Mouse (Mus musculus): ENCODE data around the gene Rps5.
"Not testable (repeated sequence)": the region's sequence is repeated elsewhere in the genome, so short reads cannot be mapped to it uniquely, and the experiment has no call there.

Rps5 gene

DNA sequence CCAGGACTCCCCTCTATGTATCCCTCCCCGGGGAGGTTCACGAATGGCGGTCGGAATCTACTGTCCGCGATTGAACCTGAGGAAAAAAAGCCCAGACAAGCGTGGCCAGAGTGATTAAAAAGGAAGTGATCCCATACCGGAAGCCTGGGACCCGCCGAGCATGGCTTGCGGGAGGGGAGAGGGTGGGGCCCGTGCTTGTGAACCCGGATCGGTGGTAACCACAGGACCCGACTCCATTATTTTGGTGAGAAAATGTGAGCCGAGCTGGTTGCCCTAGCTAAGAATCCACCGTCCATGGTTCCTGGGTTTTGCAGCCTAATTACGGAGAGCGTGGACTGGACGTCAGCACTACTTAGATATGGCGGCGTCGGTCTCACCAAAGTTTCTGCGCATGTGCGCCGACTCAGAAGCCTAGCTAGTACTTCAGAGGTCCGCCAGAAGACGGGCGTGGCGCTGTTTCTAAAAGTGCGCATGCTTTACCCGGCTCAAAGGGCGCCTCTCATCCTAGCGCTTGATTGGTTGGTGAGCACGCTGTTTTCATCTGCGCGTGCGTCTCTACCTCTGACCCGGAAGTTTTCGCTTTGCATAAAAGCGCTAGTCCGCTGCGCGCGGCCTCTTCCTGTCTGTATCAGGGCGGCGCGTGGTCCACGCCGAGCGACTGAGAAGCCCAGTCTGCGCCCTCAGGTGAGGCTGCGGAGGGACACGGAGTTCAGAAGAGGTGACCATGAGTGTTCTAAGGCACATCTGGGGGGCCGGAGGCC is at the start of gene Rps5:
Gene Rps5, plus strand, starts transcription at position 586 of the 761 bp plus-strand sequence.
- peak; percentile 97 for DNase-seq (ENCODE audit: low spot score in 2 of 2)

DNA sequence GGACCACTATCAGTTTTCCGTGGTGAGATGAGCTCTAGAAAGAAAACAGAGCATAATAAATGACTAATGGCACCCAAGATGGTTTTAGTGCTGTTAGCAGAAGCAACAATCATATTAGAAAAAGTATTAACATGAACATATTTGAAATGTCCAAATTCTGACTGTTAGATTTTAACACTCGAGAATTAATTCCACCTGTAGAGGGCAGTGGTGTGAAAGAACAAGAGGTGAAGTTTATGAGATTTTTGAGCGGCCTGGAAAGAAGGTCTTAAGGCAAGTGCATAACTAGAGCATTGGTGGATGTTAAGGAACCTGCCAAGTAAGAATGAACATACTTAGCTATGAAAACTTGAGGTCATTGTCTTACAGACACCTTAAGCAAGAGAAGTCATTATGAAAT is 47.8 kb upstream of the Rps5 start:
- DNase-seq (ENCODE audit: low spot score in 2 of 2): no peak

DNA sequence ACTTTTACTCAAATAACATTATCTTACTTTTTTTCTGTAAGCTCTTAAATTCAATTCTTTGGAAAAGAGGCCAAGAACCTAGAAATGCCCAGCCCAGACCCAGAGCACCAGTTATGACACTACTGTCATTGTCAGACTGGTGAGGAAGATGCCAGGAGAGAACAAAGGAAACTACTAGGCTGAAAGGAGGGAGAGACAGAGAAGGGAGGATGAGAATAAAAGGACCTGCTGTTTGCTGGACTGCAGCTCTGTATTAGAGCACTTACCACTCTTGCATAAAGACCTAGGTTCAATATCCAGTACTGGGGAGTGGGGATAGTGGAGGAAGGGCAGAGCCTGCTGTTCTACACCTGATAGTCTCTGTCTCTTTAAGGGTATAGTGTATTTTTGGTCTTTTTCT is 42.1 kb upstream of the Rps5 start:
- DNase-seq (ENCODE audit: low spot score in 2 of 2): no peak

DNA sequence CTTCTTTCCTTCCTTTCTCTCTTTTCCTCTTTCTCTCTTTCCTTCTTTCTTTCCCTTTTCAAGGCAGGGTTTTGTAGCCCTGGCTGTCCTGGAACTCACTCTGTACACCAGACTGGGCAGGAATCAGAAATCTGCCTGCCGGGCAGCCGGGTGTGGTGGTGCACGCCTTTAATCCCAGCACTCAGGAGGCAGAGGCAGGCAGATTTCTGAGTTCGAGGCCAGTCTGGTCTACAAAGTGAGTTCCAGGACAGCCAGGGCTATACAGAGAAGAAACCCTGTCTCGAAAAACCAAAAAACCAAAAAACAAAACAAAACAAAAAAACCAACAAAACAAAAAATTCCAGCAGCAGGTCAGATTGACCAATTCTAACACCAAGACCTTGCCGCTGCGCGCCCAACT is 41.6 kb upstream of the Rps5 start:
- DNase-seq (ENCODE audit: low spot score in 2 of 2): not testable (repeated sequence)

DNA sequence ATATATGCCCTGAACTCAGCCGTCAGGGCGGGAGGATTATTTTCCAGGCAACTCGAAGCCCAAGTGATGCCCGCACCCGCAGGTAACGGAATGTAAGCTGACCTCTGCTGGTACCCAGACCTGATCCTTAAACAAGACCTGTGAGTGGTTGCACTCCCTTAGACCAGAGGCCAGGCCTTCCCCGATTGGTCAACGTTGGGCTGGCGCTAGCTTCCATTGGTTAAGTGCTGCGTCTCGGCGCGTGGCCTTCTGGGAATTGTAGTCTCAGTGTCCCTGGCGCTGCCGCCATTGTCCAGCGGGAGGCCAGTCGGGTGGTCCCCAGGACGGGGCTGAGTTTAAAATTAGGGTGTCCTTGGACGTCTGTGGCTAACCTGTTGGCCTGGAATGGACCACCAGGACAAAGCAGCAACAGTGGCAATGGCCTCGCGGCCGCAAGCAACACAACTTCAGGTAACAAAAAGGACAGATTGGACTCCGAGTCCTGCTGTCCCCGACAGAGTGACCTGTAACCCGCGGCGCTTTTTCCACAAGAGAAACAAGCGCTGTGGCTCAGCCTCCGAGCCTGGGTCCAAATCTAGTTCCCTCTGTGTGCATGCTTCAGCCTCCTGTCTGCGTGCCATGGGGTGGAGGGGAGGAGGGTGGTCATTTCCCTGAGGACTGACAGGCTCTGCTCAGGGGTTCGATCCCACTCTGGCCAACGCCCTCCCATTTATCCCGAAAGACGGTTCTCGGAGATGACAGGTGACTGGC is 41.0 kb upstream of the Rps5 start, which contains the start of gene Zfp128:
Gene Zfp128, plus strand, starts transcription at position 267 of the 750 bp plus-strand sequence.
- peak; percentile 87 to 95 for DNase-seq (ENCODE audit: low spot score in 2 of 2)

DNA sequence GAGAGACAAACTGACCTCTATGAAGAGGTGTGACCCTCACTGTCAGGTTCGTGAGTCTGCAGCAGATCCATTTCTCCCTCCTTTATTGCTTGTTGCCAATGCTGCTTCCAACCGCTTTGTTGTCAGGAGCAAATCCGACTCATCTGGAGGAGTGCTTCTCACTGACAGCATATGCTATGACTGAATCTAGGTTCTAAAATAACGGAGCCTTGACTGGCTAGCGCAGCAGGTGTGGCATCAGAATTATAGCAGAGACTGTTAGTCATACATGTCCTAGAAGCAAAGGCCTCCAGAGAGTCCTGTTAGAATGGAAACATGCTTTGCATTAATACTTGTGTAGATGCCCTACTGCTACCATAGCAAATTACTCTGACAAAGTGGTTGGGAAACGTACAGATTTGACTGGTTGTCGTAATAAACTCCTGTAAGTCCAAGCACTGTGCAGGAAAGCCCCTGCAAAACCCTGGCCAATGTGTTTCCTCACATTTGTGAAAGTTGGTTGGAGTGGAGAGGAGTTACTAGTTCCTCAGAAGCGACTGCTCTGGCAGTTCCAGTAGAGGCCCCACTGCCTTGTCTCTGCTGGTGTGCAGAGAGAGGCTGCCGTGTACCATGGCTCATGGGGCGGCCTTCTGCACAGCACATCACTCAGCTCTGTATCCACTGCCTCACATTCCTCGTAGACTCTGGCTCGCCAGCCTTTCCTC is 35.4 kb upstream of the Rps5 start:
- no peak for DNase-seq (ENCODE audit: low spot score in 2 of 2)

DNA sequence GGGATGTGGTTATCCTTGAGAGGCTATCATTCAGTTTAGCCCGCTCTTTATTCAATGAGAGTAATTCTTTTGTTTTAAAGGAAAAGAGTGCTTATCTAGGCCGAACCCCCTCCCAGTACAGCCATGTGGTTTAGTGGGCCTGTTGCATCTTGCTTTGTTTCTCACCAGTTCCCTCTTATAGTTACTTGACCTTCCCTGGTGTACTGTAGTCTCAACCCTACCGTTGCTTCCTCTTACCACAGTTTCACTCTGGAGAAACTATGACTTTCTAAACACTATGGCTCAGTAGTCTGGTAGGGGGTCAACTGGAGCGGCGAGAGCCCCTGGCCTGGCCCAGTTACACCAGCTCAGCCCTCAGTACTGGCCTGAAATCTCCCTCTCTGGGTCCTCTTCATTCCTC is 34.5 kb upstream of the Rps5 start:
- DNase-seq (ENCODE audit: low spot score in 2 of 2): no peak

DNA sequence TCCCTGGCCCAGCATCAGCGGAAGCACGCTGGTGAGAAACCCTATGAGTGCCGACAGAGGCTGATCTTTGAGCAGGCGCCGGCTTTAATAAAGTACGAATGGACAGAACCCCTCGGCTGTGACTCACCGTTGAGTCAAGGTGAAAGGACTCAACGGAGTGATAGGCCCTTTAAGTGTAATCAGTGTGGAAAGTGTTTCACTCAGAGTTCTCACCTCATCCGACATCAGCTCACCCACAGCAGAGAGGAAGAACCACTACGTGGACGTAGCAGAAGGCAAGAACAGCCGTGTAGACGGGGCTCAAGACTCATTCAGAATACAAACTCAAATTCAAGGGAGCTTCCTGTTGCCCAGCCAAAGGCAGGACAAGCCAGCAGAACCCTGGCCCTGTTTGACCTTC is 31.2 kb upstream of the Rps5 start:
- no peak for DNase-seq (ENCODE audit: low spot score in 2 of 2)

DNA sequence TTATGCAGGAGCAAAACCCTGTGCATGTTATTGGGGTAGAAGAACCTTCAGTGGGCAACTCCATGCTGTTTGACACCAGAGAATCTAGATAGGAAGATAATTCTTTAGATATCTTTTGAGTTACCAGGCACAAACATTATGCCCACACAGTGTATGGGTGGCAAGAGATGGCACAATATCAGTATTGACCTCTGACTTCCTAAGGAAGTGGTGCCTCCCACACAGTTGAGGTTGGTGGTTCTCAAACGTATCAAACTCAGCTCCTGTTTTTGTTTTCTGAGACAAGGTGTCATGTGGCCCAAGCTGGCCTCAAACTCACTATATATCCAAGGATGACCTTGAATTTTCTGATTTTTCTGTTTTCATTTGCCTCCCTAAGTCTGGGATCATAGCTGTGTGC is 30.8 kb upstream of the Rps5 start:
- DNase-seq (ENCODE audit: low spot score in 2 of 2): no peak

DNA sequence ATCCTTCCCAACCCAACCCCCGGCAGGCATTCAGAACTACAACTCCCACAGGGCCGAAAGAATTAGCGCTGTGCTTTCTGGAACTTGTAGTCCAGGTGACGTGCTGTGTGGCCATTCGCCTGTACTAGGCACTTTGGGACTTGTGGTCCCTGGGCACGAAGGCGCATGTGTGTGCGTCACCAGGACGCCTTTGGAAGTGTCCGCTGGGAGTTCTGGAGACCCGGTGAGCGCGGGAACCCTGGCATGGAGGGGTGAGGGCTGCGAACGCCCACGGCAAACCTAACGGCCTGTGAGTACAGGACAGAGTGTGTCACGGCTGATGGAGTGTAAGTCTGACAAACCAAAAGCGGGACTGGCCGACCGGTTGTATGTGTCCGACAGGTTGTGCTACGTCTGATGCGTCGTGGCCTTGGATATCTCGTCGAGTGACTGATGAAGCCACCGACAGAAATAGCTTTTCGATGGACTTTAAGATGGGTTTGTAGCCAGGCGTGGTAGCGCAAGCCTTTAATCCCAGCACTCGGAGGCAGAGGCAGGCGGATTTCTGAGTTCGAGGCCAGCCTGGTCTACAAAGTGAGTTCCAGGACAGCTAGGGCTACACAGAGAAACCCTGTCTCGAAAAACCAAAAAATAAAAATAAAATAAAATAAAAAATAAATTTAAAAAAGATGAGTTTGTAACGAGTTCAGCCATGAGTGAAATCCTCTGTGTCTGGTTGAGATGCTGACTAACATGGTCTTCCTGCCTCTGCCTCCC is 24.3 kb upstream of the Rps5 start, which contains the start of gene Zscan22:
Gene Zscan22, plus strand, starts transcription at position 161 of the 756 bp plus-strand sequence.
- peak; percentile 84 to 87 for DNase-seq (ENCODE audit: low spot score in 2 of 2)

DNA sequence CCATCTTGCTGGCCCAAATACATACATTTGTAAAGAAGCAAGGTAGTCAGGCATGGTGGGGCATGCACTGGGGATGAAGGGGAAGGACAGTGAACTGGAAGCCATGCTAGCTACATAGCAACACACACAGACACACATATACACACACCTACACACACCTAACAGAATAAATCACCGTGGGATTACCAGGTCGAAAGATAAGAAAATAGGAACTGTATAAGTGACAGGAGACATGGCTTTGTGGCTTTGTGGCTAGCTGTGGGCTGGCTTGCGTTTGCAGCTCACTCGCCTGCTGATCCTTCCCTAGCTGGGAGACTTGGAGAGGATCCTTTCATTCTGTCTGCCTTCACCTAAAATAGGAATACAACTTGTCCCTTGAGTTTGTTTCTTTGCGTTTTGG is 20.6 kb upstream of the Rps5 start:
- DNase-seq (ENCODE audit: low spot score in 2 of 2): no peak

DNA sequence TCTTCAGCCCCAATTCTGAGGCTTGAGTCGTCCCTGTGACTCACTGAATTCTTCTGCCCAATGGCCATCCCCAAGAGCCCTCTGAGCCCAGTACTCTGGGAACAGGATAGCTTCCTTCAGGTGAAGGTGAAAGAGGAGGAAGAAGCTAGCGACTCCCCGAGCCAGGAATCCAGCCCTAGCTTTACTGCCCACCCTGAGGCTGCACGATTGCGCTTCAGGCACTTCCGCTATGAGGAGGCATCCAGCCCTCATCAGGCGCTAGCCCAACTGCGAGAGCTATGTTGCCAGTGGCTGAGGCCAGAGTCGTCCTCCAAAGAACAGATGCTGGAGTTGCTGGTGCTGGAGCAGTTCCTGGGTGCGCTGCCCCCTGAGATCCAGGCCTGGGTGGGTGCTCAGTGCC is 18.5 kb upstream of the Rps5 start:
- no peak for DNase-seq (ENCODE audit: low spot score in 2 of 2)

DNA sequence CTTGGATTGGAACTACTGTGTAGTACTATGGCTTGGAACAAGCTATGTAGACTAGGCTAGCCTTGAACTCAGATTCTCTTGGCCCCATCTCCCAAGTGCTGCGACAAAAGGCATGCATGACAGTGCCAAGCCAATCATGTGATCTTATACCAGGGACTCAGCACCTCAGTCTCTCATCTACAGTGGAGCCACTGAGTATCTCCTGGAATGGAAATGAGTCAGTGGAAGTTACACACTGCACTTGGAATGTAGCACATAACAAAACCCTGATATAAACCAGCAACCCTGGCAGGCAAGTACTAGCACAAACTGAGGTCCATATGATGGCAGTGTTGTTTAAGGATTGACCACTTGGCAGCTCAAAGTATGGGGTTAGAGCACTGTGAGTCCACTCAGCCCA is 16.9 kb upstream of the Rps5 start:
- no peak for DNase-seq (ENCODE audit: low spot score in 2 of 2)

DNA sequence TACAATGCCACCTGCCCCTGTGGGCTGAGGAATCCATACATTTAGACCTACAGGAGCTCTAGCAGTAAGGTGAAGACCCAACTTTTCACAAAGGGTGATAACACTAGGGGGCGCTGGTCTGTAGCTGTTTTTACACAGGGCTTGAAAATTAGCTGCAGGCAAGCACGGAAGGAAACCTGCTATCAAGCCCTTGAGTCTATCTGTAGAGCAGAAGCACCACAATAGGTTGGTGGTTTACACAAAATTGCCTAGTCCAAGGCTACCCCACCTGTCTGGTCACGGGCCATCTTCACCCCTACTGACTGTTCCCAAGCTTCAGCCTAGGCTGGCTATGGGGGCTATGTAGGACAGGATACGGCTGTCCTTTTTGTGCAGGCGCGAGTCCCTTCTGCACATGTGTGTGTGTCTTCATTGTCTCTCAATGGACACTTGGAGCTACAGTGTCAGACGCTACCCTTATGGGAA is 12.6 kb upstream of the Rps5 start:
- DNase-seq (ENCODE audit: low spot score in 2 of 2): peak; percentile 40 to 71

DNA sequence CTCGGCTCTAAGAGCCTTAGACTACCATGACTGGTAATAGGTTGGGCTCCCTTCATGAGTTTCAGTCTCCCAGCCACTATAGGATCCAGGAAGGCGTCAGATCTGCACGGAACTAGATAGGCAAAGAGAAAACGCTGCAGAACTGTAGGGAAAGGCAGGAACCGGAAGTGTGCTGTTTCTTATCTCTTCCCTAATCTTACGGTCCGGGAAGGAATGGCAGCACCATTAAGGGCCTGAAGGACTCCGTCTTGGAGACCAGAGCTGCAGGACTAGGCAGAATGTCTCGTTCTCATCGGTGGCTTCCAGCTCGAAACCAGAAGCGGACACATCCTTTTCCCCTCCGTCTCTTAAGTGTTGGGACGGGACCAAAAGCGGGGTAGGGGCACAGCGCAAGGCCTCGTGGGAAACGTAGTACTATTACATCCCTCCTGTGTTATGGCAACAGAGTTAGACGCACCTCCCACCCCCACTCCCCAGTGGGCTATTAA is 11.9 kb upstream of the Rps5 start:
- peak in 1 of 2 experiments; percentile 45 for DNase-seq (ENCODE audit: low spot score in 2 of 2)

DNA sequence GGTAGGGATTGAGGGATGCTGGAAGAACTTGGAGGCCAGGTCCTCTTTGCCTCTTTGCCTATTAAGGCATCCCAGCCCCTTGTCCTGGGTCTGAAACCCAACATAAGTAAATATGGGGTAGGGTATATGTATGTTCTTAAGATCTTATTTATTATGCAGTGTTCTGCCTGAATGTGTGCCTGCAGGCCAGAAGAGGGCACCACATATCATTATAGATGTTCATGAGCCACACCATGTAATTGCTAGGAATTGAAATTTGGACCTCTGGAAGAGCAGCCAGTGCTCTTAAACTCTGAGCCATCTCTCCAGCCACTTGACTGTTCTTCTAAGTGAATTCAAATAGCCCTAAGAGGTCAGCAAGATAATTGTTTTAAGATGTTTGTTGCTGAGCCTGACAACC is 8.5 kb upstream of the Rps5 start:
- no peak for DNase-seq (ENCODE audit: low spot score in 2 of 2)

DNA sequence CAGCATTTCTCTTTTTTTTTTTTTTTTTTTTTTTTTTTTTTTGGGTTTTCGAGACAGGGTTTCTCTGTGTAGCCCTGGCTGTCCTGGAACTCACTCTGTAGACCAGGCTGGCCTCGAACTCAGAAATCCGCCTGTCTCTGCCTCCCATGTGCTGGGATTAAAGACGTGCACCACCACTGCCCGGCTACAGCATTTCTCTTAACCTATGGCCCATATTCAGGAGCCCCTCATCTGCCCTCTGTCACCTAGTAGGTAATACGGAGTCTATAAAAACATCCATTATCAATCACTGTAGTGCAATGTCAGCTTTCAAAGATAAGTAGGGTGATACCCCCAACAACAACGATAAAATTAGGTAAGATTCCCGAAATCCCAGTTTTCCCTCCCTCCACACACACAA is 1.6 kb upstream of the Rps5 start:
- DNase-seq (ENCODE audit: low spot score in 2 of 2): not testable (repeated sequence)

DNA sequence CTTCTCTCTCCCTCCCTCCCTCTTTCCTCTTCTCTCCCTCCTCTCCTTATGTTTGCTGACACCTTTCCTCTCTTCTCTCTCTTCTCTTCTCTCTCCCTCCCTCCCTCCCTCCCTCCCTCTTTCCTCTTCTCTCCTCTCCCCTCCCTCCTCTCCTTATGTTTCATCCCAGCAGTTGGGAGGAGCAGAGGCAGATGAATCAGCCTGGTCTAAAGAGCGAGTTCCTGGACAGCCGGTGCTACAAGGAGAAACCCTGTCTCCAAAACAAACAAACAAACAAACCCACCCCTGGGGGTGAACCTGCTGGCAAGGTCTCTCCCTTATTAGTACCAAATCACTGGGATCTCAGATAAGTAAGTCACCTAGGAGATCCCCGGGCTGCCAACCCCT is 779 bp upstream of the Rps5 start:
- no peak for DNase-seq (ENCODE audit: low spot score in 2 of 2)

DNA sequence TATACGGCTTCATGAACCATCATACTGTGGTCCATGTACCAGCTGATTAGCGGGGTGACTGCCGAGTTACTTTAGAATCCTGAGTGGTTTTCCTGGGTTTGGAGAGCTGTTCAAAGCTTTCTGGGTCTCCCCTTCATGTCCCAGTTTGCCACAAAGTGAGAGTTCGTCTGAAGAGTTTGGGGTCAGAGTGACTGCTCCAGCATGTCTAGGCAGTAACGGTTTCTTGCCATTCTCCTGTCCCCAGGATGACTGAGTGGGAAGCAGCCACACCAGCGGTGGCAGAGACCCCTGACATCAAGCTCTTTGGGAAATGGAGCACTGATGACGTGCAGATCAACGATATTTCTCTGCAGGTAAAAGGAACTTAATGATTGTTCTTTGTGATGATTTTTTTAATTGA is 639 bp downstream of the Rps5 start:
- no peak for DNase-seq (ENCODE audit: low spot score in 2 of 2)

DNA sequence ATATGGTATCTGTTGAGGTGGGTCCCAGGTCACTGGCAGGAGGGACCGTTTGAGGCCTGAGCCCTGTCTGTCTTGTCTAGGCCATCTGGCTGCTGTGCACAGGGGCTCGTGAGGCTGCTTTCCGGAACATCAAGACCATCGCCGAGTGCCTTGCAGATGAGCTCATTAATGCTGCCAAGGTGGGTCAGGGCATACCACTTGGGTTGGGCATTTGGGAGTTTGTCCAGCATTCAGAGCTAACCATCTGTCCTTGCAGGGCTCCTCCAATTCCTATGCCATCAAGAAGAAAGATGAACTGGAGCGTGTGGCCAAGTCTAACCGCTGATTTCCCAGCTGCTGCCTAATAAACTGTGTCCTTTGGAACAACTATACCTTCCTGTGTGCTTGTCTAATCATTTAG is 4.2 kb downstream of the Rps5 start:
- DNase-seq (ENCODE audit: low spot score in 2 of 2): no peak

DNA sequence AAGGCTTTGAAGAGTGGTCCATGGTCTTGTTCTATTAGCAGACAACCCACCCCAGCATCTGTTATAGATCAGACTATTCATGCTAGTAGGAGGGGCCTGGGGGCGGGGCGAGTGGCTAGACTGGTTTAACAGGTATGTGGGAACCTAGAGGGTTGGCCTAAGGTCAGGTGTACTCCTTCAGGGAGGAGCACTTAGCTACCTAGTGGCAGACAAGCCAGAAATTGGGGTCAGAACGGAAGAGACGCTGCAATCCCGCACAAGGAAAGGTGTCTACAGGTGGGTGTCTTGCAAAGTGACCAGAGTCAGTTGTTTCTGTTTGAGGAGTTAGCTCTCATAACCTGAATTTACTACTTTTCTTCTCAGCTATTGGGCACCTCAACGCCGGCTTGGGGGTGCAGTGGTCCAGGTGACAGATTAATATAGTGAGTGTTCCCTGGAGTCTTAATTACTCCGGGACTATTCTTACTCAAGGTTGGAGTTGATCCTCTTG is 5.1 kb downstream of the Rps5 start, which contains the start of gene Rnf225:
Gene Rnf225, plus strand, starts transcription at position 226 of the 490 bp plus-strand sequence.
- DNase-seq (ENCODE audit: low spot score in 2 of 2): peak; percentile 54 to 78

All from urinary bladder, postnatal 4 days (tissue).